Mouse (Mus musculus) small intestine, adult 2 months (tissue): ENCODE data around the gene Dock9.

Source experiments
- CTCF ChIP-seq: fragments of 200-500 bp; IDR thresholded peaks from 2 replicates; pipeline ENCODE4 v1.5.1; 2012; ENCODE audit warnings: low read depth, mild to moderate bottlenecking, control low read depth, inconsistent platforms, low read length, moderate library complexity, mixed read lengths; ENCODE audit not compliant: insufficient replicate concordance, insufficient read length; ENCODE audit errors: extremely low read depth
- POLR2A ChIP-seq: fragments of 200-500 bp; IDR thresholded peaks from 2 replicates; pipeline ENCODE4 v1.6.1; 2012; ENCODE audit warnings: low read depth, mild to moderate bottlenecking, control low read depth, inconsistent platforms, low read length, moderate library complexity

DNA sequence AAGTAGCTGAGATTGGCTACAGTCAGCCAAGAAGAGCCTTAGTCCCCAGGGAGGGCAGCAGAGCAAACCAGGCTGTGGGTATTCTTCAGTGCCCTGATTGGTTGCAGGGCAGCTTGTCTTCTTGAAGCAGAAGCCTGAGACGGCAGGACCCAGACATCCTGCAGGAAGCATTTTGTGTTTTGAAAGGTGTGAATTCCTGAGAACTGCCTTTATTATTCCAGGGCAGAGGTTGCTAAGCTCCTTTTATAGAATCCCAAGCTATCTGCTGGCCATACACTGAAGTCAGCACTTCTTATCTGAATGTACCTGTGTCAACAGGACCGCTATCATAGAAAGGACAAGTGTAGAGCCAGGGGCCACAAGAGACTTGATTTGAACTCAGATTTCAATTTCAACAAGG is 303.4 kb downstream of the Dock9 start:
- TF ChIP-seq POLR2A (no peak), CTCF (no peak)
